Mouse (Mus musculus) left cerebral cortex, adult 18-20 months (tissue): ENCODE results near the gene Mum1. TPM values are rescaled to one million over a fixed set of nuclear protein-coding genes. Genes with fewer than 3 reads are reported as not detected.

Experiments used
- DNase-seq, 2 experiments: peaks; one replicate each; pipeline ENCODE4 v3.0.0; 2021 to 2022; ENCODE audit warnings: low spot score in 2 of 2, mixed read lengths in 1 of 2
- total RNA-seq, 2 experiments: library from RNA; stranded (reverse); gene quantifications; 2 replicates each; pipeline ENCODE4 v1.2.3; 2021

Gene Mum1
- total RNA-seq, 2 experiments from 2014 or later, result 32.2 to 39.3 TPM

DNA sequence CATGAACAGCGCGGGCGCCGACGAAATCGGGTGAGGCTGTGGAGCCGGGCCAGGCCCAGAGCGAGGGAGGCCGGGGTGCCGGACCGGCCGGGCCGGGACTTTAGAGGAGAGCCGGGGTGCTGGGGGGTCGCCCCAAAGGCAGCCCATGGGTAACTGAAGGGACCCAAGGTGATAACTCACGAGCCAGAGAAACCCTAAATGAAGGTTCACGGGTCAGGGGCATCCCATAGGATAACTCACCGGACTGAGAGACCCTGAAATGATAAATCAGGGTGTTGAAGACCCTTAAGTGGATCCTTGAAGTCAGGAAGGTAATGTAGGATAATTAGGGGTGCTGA lies 38.9 kb downstream of the Mum1 start:
- DNase-seq, result no peak

DNA sequence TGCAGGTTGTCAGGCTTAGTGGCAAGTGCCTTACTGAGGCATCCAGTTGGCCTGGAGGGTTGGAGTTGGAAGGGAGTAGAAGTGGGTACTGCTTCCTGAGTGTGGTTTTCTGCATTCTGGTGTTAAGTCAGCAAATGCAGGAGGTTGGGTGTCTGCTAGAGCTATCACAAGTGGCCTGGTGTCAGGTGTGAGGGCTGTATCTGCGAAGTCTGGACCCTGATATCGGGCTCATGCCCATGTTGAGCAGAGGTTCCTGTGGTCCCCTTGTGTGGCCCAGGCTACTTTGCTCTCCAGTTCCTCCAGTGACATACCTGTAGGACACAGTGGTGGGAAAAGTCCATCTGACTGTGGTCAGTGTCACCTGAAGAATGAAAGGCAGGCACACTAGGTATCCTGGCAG lies 43.9 kb downstream of the Mum1 start:
- no peak for DNase-seq

DNA sequence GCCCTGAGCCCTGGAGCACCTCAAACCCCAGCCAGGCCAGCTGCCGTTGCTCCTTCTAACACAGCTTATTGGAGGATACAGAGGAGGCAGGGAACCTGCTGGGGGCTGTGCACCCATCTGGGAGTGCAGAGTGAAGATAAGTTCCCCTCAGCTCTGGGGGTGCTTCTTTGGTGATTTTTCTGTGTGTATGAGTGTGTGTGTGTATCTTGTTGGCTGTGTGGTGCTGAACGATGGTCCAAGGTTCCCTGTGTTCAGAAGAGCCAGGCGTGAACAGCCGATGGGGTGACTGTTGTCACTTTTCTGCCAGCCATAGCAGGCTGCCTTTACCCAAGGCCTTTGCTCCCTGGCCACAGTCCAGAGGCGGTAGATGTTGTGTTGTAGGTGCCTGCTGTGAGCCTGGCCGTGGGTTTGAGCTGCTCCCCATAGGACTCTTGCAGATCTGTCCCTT lies 44.5 kb downstream of the Mum1 start:
- no peak for DNase-seq

DNA sequence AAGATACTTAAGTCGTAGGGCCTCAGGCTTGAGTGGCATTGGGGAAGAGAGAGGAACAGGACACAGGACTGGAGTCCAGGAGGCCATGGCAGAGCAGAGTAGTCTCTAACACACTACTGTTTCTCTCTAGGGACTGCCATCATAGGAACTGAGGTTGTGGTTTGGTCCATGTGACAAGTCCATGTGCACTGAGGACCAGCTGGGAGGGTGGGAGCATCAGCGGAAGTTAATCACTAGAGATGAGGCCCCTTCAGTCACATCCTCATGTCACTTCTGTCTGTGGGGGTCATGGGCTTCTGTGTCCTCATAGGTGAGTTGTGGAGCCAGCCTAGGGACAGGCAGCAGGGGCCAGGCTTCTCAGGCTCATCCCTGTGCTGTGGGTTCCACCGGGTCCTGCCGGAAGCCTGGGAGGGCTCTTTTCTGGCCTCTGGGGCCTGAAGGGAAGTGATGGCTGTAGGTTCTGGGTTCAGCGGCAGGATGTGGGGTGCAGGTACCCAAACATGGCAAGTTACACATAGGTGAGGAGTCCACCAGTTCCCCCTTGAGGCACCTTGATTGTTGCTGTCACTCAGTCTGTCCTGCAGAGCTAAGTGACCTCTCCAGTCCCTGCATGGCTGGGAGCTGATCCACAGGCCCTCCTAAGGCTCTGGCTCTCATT lies 45.1 kb downstream of the Mum1 start:
- DNase-seq, result no peak

DNA sequence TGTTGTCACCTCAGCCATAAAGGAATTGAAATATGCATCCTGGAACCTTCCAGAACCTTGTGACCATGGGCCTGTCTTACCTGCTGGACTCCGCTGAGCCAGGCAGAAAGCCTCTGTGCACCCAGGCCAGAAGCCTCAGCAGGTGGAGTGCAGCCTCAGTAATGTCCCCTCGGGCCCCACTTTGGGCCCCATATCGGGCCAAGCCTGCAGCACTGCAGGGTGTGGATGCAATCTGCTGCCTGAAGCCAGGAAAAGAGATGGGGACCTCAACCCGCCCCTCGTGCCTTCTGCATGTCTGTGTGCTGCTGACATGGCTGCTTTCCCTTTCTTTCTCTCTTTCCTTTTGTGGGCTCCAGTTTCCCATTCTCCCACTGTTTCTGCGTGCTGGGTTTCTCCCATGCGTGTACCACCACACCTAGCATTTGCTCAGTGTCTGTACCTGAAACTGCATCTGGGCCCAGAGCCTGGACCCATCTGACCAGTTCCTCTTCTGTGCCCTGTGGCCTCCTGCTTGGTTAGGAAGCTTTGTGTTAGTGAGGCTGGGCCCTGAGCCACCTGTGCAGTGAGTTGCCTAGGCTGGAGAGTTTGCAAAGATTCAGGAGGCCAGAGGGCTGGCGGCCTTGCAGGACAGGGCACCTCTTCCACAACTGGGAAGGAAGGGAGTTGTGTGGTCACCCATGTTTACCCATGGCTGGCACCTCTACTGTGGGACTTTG lies 45.8 kb downstream of the Mum1 start:
- DNase-seq, result no peak

DNA sequence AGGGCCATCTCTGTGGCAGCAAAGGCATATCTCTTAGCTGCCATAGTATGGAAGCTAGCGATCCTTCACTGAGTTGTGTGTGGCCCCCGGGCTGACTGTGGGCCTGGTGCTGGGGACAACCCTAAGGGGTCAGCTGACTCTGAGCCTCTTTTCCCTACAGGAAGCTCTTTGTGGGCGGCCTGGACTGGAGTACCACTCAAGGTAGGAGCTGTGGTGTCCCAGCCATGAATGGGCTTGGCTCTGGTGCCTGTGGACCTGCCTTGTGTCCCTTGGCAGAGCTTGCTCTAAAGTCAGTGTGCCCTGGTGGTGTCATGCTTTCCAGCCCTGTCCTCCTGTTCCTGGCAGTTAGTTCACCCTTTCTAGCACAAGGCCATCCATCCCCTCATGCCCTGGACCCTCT lies 47.6 kb downstream of the Mum1 start:
- no peak for DNase-seq

DNA sequence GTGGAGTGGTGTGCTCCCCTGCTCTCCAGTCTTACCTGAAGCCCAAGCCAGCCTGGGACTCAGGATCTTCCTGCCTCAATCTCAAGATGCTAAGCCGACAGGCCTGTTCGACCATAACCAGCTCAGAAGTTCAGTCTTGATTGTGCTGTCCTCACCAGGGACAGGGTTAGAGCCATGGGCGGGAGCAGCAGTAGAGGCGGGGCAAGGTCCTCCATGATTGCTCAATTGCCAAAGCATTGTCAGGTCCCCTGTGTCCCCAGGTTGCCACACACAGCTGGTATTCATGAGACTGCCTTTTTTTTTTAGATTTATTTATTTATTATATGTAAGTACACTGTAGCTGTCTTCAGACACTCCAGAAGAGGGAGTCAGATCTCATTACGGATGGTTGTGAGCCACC lies 50.0 kb downstream of the Mum1 start:
- no peak for DNase-seq

DNA sequence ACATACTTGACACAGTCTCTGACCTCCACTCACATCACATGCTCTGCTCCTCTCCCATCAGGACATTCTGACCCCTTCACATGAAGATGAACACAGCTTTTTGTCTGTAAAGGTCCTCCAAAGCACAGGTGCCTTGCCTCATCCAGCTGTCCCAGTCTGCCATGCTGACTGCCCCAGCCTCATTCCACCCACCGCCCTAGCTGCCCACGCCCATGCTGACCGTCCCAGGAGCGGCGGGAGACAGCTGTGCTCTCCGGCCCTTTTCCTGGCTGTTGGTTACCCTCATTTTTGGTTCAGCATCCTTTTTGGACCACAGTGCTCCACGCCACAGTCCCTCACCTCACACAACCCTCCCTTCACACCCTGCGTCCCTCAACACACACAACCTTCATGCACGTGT lies 52.2 kb downstream of the Mum1 start:
- DNase-seq, result no peak

DNA sequence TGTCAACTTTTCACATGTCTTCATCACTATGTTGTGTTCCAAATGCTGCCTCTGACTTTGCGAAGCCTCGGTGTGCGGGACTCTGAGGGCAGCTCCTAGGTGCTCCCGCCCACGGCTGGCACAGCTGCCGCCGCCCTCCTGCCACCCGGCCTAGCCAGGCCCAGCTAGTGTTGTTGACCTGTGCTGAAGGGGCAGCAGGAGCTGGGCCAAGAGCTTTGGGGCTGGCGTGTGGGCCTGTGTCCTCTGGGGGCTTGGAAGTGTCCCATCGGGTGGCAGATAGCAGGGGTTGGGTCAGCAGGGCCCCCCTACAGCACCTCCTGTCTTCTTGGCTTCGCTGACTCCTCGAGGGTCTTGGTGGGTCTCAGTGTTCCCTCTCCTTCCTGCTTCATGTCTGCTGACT lies 53.0 kb downstream of the Mum1 start:
- DNase-seq, result no peak

DNA sequence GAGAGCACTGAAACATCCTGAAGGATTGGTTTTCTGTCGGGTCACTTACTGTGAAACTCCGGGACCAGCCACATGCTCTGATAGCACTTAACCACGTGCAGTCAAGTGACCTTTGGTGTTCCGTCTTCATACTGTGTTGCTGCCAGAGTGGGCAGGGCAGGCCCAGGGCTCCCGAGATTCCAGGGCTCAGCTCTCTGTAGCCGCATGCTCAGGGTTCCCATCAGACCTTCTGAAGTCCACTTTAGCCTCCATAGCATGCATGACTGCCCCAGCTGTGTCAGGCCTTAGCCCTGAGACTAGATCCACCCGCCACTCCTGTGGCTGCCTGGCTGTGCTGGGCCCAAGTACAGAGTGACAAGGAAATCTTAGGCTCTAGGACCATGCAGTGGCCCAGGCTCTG lies 55.1 kb downstream of the Mum1 start:
- no peak for DNase-seq

DNA sequence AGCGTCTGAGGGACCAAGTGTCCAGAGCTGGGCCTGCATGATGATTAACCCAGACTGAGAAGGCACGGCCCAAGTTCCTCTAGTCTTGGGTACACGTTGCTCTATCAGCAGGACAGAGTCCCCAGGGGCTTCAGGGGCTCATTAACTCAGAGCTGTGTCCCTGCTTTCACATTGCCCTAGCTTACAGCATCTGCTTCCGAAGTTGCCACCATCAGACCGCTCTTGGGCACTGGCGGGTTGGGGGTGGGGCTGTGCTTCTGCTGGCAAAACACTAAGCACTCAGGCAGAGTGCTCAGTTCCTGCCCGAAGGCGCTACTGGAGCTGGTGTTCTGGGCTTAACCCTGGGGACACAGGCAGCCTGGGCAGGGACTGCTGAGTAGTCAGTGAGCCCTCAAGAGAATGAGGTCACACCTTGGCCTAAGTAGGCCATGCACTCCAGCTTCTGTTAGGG lies 55.7 kb downstream of the Mum1 start:
- no peak for DNase-seq

DNA sequence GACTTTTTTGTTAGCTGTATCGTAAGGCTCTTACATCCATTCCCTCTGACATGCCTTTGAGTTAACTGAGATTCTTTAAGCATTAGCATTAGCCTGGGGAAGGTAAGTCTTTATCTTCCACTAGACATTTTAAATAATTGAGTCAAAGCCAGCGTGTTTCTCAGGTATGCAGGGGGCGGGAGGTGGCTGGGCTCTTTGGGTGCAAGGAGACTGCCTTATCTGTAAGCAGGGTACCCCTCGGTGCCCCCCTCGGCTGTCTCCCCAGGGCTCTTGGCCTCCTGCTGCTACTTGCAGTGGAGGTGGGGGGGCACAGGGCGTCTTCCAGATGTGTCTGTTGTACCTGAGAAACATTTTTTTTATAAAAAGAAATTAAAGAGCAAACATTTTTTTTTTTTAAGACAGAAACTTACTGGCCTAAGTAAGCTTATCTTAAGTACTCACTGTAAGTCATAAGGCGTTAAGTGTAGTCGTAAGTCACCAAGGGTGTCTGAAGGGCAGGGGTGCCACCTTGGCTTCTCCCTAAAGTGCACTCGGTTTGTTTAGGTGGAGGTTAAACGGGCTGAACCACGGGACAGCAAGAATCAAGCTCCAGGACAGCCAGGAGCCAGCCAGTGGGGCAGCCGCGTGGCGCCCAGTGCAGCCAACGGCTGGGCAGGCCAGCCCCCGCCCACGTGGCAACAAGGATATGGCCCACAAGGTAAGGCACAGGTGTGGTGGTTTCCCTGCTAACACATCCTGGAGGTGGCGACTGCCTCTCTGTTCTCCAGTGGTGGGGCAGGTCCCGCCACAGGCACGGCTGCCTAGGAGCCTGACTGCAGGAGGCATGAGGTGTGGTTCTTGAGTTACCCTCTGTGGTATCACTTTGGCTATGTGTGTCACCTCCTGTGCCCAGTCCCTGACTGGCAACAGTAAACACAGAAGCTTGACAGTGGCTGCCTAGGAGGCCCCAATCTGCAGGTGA lies 56.5 kb downstream of the Mum1 start:
- DNase-seq, result no peak

DNA sequence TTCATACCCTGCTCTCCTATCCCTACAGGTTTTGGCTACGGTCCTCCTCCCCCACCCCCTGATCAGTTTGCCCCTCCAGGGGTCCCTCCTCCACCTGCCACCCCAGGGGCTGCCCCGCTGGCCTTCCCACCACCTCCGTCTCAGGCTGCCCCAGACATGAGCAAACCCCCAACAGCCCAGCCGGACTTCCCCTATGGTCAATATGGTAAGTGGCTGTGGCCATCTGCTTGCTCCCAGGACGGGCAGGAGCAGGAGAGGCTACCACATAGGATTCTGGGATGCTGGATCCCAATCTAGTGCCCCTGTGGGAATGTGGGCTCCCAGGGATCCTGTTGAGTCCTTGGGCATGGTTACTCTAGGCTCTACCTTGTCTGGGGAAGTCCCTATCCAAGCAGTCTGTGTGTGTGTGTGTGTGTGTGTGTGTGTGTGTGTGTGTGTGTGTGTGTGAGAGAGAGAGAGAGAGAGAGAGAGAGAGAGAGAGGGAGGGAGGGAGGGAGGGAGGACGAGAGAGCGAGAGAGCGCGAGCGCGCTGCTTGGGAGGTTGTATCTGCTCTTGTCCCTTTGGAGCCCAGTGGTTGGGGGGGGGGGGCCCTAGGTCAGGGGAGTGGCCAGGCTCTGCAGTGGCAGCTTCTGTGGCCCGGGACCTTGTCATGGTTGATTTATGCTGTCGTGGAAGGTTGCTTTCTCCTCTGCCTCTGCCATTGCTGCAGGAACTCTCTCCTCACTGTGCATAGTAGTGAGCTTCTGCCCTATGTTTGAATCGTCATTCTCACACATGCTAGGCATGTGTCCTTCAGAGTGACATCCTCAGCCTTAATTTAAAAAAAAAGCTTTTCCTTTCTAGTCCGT lies 59.2 kb downstream of the Mum1 start:
- no peak for DNase-seq

DNA sequence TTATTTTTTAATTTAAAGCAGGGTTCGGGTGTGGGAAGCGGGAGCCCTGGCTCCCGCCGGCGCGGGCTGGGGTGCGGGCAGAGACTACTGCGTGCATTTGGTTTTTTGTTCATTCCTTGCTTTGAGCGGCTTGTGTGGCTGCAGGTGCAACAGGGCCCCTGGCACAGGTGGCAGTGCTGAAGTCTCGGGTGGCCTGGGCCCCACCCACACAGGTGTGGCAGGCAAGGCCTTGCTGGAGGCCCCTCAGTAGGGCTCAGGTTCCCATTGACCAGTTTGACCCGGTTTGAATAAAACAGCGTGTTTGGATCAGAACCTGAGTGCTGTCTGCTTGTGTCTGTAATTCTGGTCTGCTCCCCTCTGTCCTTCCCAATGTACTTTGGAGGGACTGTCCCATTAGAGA lies 61.9 kb downstream of the Mum1 start:
- no peak for DNase-seq

DNA sequence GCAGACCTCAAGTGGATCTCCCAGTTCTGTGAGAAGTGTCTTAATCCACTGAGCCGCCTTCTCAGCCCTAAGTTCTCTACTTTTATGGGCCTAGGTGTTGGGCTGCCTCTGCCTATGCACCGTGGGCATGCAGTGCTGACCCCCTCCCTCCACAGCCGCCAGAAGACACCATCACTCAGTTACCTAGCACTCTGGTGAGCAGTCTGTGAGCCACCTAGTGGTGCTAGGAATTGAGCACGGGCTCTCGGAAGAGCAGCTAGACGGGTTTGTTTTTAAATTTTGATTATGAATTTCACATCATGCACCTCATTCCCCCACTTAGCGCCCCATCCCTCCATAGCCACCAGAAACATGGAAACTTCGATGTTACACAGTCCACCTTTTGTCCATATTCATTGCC lies 62.4 kb downstream of the Mum1 start:
- DNase-seq, result no peak

DNA sequence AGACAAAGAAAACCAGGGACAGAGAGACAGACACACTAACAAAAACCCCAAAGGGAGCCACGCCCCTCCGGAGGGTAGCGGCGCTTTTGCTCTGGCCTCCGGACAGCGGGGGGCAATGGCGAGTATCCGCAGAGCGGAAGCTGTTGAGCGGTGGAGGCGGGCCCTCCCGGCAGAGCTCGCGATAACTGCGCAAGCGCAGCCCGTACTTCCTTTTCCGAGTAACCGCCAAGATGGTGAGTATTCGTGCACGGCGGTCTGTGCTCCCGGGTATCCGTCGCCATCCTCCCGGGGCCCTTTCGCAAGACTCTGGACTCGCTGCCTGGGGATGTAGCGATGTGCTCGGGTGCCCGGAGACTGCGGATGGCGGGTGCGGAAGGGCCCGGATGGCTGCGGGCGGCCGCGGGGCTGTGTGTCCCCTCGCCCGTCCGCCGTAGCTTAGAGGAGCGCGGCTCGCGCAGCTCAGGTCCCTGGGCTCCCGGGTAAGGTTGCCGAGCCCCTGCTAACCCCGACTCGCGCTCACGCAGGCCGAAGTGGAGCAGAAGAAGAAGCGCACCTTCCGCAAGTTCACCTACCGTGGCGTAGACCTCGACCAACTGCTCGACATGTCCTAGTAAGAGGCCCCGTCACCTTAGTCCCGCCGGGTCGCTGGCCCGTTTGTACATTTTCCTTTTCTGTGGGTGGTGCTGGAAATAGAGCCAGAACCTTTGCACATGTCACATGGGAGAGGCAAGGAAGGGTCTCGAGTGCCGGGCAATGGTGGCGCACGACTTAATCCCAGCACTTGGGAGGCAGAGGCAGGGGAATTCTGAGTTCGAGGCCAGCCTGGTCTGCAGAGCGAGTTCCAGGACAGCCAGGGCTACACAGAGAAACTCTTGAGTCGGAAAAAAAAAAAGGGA lies 66.3 kb downstream of the Mum1 start, which contains the start of gene Rps15:
Gene Rps15, plus strand, starts transcription at position 203 of the 896 bp plus-strand sequence.
- peak; percentile 91 to 92 for DNase-seq

DNA sequence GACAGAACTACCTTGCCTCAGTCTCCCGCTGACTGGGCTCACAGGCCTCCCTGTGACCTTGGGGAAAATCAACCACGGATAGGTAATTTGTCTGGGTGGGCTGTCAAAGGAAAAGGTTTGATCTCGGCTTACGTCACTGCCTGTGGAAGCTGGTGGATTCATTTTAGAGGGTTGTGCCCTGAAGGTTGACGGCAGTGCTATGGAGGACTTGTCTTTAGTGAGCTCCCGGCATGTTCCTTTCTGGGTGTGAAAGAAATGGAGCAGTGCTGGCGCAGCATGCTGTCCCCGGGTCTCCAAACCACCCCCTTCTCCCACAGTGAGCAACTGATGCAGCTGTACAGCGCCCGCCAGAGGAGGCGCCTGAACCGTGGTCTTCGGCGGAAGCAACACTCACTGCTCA lies 67.1 kb downstream of the Mum1 start:
- no peak for DNase-seq
